Mouse (Mus musculus): ENCODE data around the gene Actr10. TPM values are rescaled to one million over a fixed set of nuclear protein-coding genes. Genes with fewer than 3 reads are reported as not detected.

The Actr10 gene
- total and polyA plus RNA-seq, 2 experiments from 2014 or later: 144 to 171 TPM

DNA sequence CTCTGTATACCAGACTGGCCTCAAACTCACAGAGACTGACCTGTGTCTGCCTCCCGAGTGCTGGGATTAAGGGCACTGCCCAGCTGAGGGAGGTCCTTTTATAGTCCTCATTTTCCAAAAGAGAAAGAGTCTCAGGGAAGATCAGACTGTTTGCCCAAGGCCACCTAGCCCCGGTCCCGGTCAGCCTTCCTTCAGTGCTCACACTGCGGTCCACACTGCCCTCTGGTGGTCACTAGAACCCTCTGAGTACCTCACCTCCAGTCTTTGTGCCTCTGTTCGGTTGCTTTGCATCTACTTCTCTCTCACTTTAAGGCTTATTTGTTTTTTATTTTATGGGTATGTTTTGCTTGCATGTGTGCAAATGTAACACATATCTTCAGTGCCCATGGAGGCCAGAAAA is 26.6 kb upstream of the Actr10 start:
- peak; percentile 95 for TF ChIP-seq CTCF (IDR thresholded peaks at IDR 0.05)
- Histone ChIP-seq H3K9ac (replicated peaks; ENCODE audit: low read length, poor library complexity, severe bottlenecking) (no peak overlapping the region), H3K4me3 (ENCODE audit: low read depth, low read length) (no peak overlapping the region), H3K36me3 (ENCODE audit: insufficient read depth, low read length) (no peaks in the 10 kb centered on the region), H3K27ac (ENCODE audit: low read depth, low read length) (no peak overlapping the region), H3K4me2 (ENCODE audit: low read depth, low read length, poor library complexity, severe bottlenecking) (no peak overlapping the region), H3K27me3 (ENCODE audit: insufficient read depth, low read length) (no peaks in the 10 kb centered on the region), H3K4me1 (ENCODE audit: insufficient read depth, low read length) (no peaks in the 10 kb centered on the region), H3K9me3 (ENCODE audit: low read length) (no peaks in the 10 kb centered on the region)
- WGBS: 8% methylated on average over 5 of the region's 5 CpGs
- DNase-seq (ENCODE audit: low spot score) (peak; percentile 86), ATAC-seq (ENCODE audit: low FRiP score) (no peak)

DNA sequence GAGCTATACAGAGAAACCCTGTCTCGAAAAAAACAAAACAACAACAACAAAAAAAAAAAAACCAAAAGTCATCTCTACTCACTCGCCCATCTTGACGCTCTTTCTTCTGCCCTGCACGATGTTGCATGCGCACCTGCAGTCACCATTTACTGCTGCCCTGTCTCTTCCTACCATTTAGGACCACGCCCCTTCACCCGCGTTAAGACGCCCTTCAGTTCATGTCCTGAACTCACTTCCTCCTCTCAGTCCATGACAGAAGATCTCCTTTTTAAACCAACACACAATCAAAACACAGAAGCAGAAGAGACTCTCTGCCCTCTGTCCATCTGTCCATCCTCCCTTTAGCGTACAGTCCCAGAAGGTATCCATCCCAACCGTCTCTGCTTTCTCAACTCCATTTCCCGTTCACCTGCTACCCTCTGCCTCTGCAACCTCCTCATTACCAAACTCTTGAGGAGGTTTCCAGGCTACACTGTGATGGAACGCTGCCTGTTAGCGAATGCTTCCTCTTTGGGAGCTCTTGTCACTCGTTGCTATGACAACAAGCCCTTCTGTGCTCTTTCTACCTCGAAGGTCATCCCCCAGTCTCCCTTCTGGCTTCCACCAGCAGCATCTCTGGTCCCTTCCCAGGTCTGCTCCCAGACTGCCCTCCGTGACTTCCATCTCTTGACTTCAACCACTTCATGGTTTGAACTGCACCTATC is 25.8 kb upstream of the Actr10 start:
- ATAC-seq (ENCODE audit: low FRiP score) (no peak), DNase-seq (ENCODE audit: low spot score) (peak; percentile 44)
- Histone ChIP-seq H3K9me3 (ENCODE audit: low read length) (no peaks in the 10 kb centered on the region), H3K4me1 (ENCODE audit: insufficient read depth, low read length) (no peaks in the 10 kb centered on the region), H3K27ac (ENCODE audit: low read depth, low read length) (no peak overlapping the region), H3K9ac (replicated peaks; ENCODE audit: low read length, poor library complexity, severe bottlenecking) (no peak overlapping the region), H3K4me2 (ENCODE audit: low read depth, low read length, poor library complexity, severe bottlenecking) (no peak overlapping the region), H3K4me3 (ENCODE audit: low read depth, low read length) (no peak overlapping the region), H3K36me3 (ENCODE audit: insufficient read depth, low read length) (no peaks in the 10 kb centered on the region), H3K27me3 (ENCODE audit: insufficient read depth, low read length) (no peaks in the 10 kb centered on the region)
- TF ChIP-seq CTCF (IDR thresholded peaks at IDR 0.05): no peak
- WGBS: 59% methylated on average over 17 of the region's 17 CpGs

DNA sequence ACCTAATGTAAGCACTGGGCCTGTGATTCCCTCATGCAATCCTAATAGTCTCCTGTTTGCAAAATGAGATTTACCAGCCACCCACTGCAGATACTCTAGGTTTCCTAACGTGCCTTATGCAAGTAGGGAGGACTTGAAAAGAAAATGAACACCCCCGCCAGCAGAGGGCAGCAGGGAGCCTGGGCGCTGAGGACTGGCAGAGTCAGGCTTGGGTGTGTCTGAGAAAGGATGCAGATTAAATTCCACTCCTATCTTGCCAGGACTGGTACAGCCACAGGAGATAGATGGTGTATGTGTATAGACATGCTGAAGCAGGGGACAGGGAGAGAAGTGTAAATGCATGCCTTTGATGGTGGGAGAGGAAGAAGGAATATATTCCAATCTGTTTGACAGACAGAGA is 24.2 kb upstream of the Actr10 start:
- no peak for ATAC-seq (ENCODE audit: low FRiP score)
- WGBS: 60% methylated on average over 3 of the region's 3 CpGs
- no peak for DNase-seq (ENCODE audit: low spot score)

DNA sequence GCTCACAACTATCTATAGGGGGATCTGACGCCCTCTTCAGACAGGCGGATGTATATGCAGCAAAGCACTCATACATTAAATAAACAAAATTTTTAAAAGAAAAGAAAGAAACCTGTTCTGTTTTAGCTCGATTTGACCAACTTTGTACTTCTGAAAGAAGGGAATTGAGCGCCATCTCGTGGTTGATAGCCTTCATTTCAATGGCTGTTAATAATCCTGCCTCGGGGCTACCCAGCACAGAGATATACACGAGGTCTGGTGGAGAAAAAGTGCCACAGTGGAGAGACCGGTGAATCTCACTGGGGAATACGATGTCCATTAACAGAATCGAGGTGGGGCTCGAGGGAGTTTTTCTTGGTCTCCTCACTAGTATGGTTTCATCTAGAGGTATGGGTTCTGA is 23.3 kb upstream of the Actr10 start:
- Histone ChIP-seq H3K4me3 (ENCODE audit: low read depth, low read length) (no peak overlapping the region), H3K9me3 (ENCODE audit: low read length) (no peaks in the 10 kb centered on the region), H3K36me3 (ENCODE audit: insufficient read depth, low read length) (no peaks in the 10 kb centered on the region), H3K4me1 (ENCODE audit: insufficient read depth, low read length) (no peaks in the 10 kb centered on the region), H3K4me2 (ENCODE audit: low read depth, low read length, poor library complexity, severe bottlenecking) (no peak overlapping the region), H3K9ac (replicated peaks; ENCODE audit: low read length, poor library complexity, severe bottlenecking) (no peak overlapping the region), H3K27ac (ENCODE audit: low read depth, low read length) (no peak overlapping the region), H3K27me3 (ENCODE audit: insufficient read depth, low read length) (no peaks in the 10 kb centered on the region)
- 51% methylated on average over 11 of the region's 11 CpGs for WGBS
- ATAC-seq (ENCODE audit: low FRiP score) (no peak), DNase-seq (ENCODE audit: low spot score) (peak; percentile 82)
- TF ChIP-seq CTCF (IDR thresholded peaks at IDR 0.05): peak; percentile 84

More for the DNA sequence above, 24.2 kb upstream of the Actr10 start:
- no peak overlapping the region for H3K27ac ChIP-seq (ENCODE audit: low read depth, low read length)
- H3K4me1 ChIP-seq (ENCODE audit: insufficient read depth, low read length): no peaks in the 10 kb centered on the region
- no peak overlapping the region for H3K4me2 ChIP-seq (ENCODE audit: low read depth, low read length, poor library complexity, severe bottlenecking)
- H3K36me3 ChIP-seq (ENCODE audit: insufficient read depth, low read length): no peaks in the 10 kb centered on the region
- H3K9me3 ChIP-seq (ENCODE audit: low read length): no peaks in the 10 kb centered on the region
- H3K27me3 ChIP-seq (ENCODE audit: insufficient read depth, low read length): no peaks in the 10 kb centered on the region
- peak; percentile 60 for TF ChIP-seq CTCF (IDR thresholded peaks at IDR 0.05)
- H3K4me3 ChIP-seq (ENCODE audit: low read depth, low read length): no peak overlapping the region
- no peak overlapping the region for H3K9ac ChIP-seq (replicated peaks; ENCODE audit: low read length, poor library complexity, severe bottlenecking)

DNA sequence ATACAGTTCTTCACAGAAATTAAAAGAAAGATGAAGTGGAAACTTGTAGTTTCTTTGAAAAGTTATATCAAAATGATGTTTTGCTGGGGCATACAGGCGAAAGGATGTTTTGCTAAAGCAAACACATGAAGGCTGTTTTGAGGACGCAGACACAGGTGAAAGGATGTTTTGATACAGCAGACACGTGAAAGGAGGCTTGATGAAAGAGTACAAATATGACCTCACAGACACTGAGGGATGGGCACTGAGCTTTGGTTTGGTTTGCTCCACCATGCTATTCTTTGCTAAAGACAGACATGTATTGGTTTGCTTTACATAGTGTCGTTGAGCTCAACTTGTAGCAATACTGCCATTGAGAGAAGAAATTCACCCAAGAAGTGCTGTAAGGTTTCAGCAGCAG is 7.9 kb upstream of the Actr10 start:
- Histone ChIP-seq H3K4me3 (ENCODE audit: low read depth, low read length) (no peak overlapping the region), H3K4me2 (ENCODE audit: low read depth, low read length, poor library complexity, severe bottlenecking) (no peak overlapping the region), H3K27ac (ENCODE audit: low read depth, low read length) (no peak overlapping the region), H3K36me3 (ENCODE audit: insufficient read depth, low read length) (no peaks in the 10 kb centered on the region), H3K9me3 (ENCODE audit: low read length) (no peaks in the 10 kb centered on the region), H3K9ac (replicated peaks; ENCODE audit: low read length, poor library complexity, severe bottlenecking) (no peak overlapping the region), H3K4me1 (ENCODE audit: insufficient read depth, low read length) (no peaks in the 10 kb centered on the region), H3K27me3 (ENCODE audit: insufficient read depth, low read length) (no peaks in the 10 kb centered on the region)
- TF ChIP-seq CTCF (IDR thresholded peaks at IDR 0.05): no peak
- DNase-seq (ENCODE audit: low spot score) (no peak), ATAC-seq (ENCODE audit: low FRiP score) (no peak)
- 86% methylated on average over 4 of the region's 4 CpGs for WGBS

DNA sequence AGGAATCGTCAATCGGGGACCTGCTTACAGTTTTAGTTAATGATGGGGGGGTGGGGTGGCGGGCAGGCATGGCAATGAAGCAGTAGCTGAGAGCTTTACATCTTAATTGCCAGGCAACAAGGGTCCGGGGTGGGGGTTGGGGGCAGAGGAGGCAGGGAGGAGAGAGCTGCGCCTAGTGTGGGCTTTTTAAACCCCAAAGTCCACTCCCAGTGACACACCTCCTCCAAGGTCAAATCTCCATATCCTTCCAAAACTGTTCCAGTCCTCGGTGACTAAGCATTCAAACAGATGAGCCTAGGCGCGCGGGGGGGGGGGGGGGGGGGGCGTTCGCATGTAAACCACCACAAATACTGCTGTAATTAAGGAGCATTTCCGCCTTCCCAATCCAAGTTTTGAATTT is 507 bp upstream of the Actr10 start:
- H3K4me1 ChIP-seq (ENCODE audit: insufficient read depth, low read length): no peaks in the 10 kb centered on the region; the same call in 1 of the 2 replicates
- peak overlapping the region; percentile 57 for H3K4me2 ChIP-seq (ENCODE audit: low read depth, low read length, poor library complexity, severe bottlenecking)
- H3K36me3 ChIP-seq (ENCODE audit: insufficient read depth, low read length): peaks cover 2% of the 10 kb centered on the region; the same call in 1 of the 2 replicates
- H3K27ac ChIP-seq (ENCODE audit: low read depth, low read length): peak overlapping the region; percentile 86
- peak overlapping the region; percentile 77 for H3K4me3 ChIP-seq (ENCODE audit: low read depth, low read length)
- no peaks in the 10 kb centered on the region for H3K27me3 ChIP-seq (ENCODE audit: insufficient read depth, low read length)
- no peak for TF ChIP-seq CTCF (IDR thresholded peaks at IDR 0.05)
- DNase-seq (ENCODE audit: low spot score) (peak; percentile 38), ATAC-seq (ENCODE audit: low FRiP score) (peak; percentile 33)
- peak overlapping the region; percentile 59 for H3K9ac ChIP-seq (replicated peaks; ENCODE audit: low read length, poor library complexity, severe bottlenecking)
- H3K9me3 ChIP-seq (ENCODE audit: low read length): no peaks in the 10 kb centered on the region
- 14% methylated on average over 8 of the region's 12 CpGs for WGBS
